Mouse (Mus musculus): ENCODE data around the gene Zfp334. TPM values are rescaled to one million over a fixed set of nuclear protein-coding genes. Genes with fewer than 3 reads are reported as not detected.
A peak's percentile ranks its signal among the peaks of the same experiment; 100 is the strongest.

Zfp334 gene
- polyA plus RNA-seq, 1 experiment from 2014 or later, result 22.0 TPM

GRCm38 (mm10) chr2:165327386-165327785 lies 60.7 kb downstream of the Zfp334 start:
- Histone ChIP-seq H3K27me3 (ENCODE audit: control insufficient read depth, insufficient read depth, low read length) (no peaks in the 10 kb centered on the region), H3K36me3 (replicated peaks; ENCODE audit: control insufficient read depth, insufficient read depth, low read depth, low read length) (no peaks in the 10 kb centered on the region; the same call in 1 of the 2 replicates), H3K4me2 (ENCODE audit: low read depth, low read length) (no peak overlapping the region), H3K4me3 (ENCODE audit: low read depth, low read length) (no peak overlapping the region; the same call in 1 of the 2 replicates), H3K9me3 (replicated peaks; ENCODE audit: control insufficient read depth, low read length) (no peaks in the 10 kb centered on the region), H3K9ac (replicated peaks; ENCODE audit: low read length) (no peak overlapping the region), H3K4me1 (ENCODE audit: control insufficient read depth, insufficient read depth, low read length) (peaks cover 4% of the 10 kb centered on the region), H3K27ac (replicated peaks; ENCODE audit: low read depth, low read length) (no peak overlapping the region)
- DNase-seq (ENCODE audit: low spot score), result no peak
- no peak for ATAC-seq (replicated peaks; ENCODE audit: insufficient number of reproducible peaks, low FRiP score, low TSS enrichment, low read depth)
- WGBS, result 58% methylated on average over 7 of the region's 7 CpGs

- Histone ChIP-seq H3K4me1 (ENCODE audit: control insufficient read depth, insufficient read depth, low read length) (peaks cover 5% of the 10 kb centered on the region), H3K4me3 (ENCODE audit: low read depth, low read length) (peak within 1 kb of the TSS; percentile 91), H3K9ac (replicated peaks; ENCODE audit: low read length) (peak within 1 kb of the TSS; percentile 92), H3K4me2 (ENCODE audit: low read depth, low read length) (peak within 1 kb of the TSS; percentile 89), H3K36me3 (replicated peaks; ENCODE audit: control insufficient read depth, insufficient read depth, low read depth, low read length) (no peaks in the 10 kb centered on the region; the same call in 1 of the 2 replicates), H3K27ac (replicated peaks; ENCODE audit: low read depth, low read length) (no peak within 1 kb of the TSS; the same call in 1 of the 2 replicates), H3K27me3 (ENCODE audit: control insufficient read depth, insufficient read depth, low read length) (no peaks in the 10 kb centered on the region), H3K9me3 (replicated peaks; ENCODE audit: control insufficient read depth, low read length) (no peaks in the 10 kb centered on the region)
- under 1% methylated on average over 52 of the region's 55 CpGs for WGBS
- peak; percentile 98 for DNase-seq (ENCODE audit: low spot score)
- peak; percentile 96 for ATAC-seq (replicated peaks; ENCODE audit: insufficient number of reproducible peaks, low FRiP score, low TSS enrichment, low read depth)
Observed at GRCm38 (mm10) chr2:165326304-165327190, 61.5 kb downstream of the Zfp334 start, which contains the start of gene Elmo2. Elmo2 (minus strand) TSS chr2:165326479.

GRCm38 (mm10) chr2:165325521-165326303 lies 62.3 kb downstream of the Zfp334 start:
- ATAC-seq (replicated peaks; ENCODE audit: insufficient number of reproducible peaks, low FRiP score, low TSS enrichment, low read depth), result peak; percentile 27; the same call in 1 of the 2 replicates
- peak overlapping the region; percentile 91 for H3K4me3 ChIP-seq (ENCODE audit: low read depth, low read length)
- H3K4me1 ChIP-seq (ENCODE audit: control insufficient read depth, insufficient read depth, low read length), result peaks cover 12% of the 10 kb centered on the region
- 1% methylated on average over 27 of the region's 30 CpGs for WGBS
- H3K9ac ChIP-seq (replicated peaks; ENCODE audit: low read length), result peak overlapping the region; percentile 92
- H3K4me2 ChIP-seq (ENCODE audit: low read depth, low read length), result peak overlapping the region; percentile 52
- no peak overlapping the region; the same call in 1 of the 2 replicates for H3K27ac ChIP-seq (replicated peaks; ENCODE audit: low read depth, low read length)
- DNase-seq (ENCODE audit: low spot score), result no peak
- no peaks in the 10 kb centered on the region; the same call in 1 of the 2 replicates for H3K36me3 ChIP-seq (replicated peaks; ENCODE audit: control insufficient read depth, insufficient read depth, low read depth, low read length)
- H3K27me3 ChIP-seq (ENCODE audit: control insufficient read depth, insufficient read depth, low read length), result no peaks in the 10 kb centered on the region
- H3K9me3 ChIP-seq (replicated peaks; ENCODE audit: control insufficient read depth, low read length), result no peaks in the 10 kb centered on the region

Other genes starting within 250 kb of the Zfp334 start
- gene Cdh22, start 153.4 kb downstream of the Zfp334 start, polyA plus RNA-seq (2014; fragmentation: Nextera tagmentation; extraction: Ambion mirVana), result 1.2 and 1.3 TPM in 2 replicates
- 38.6 and 41.8 TPM in 2 replicates for gene Slc35c2, start 100.4 kb downstream of the Zfp334 start, polyA plus RNA-seq (2014; fragmentation: Nextera tagmentation; extraction: Ambion mirVana)
- gene Elmo2, start 61.8 kb downstream of the Zfp334 start, polyA plus RNA-seq (2014; fragmentation: Nextera tagmentation; extraction: Ambion mirVana), result 85.9 and 92.9 TPM in 2 replicates
- gene Zfp663, start 19.5 kb downstream of the Zfp334 start, polyA plus RNA-seq (2014; fragmentation: Nextera tagmentation; extraction: Ambion mirVana), result 2.7 and 4.9 TPM in 2 replicates
- gene Ocstamp, start 12.1 kb upstream of the Zfp334 start, polyA plus RNA-seq (2014; fragmentation: Nextera tagmentation; extraction: Ambion mirVana), result 0.13 and 0.29 TPM in 2 replicates
- gene Slc13a3, start 85.0 kb upstream of the Zfp334 start, polyA plus RNA-seq (2014; fragmentation: Nextera tagmentation; extraction: Ambion mirVana), result 0.27 and 0.43 TPM in 2 replicates
- gene Trp53rka, start 105.1 kb upstream of the Zfp334 start, polyA plus RNA-seq (2014; fragmentation: Nextera tagmentation; extraction: Ambion mirVana), result 47.0 and 54.3 TPM in 2 replicates
- gene Slc2a10, start 115.5 kb upstream of the Zfp334 start, polyA plus RNA-seq (2014; fragmentation: Nextera tagmentation; extraction: Ambion mirVana), result 2.8 and 3.8 TPM in 2 replicates
- 27.2 and 32.0 TPM in 2 replicates for gene Eya2, start 206.8 kb upstream of the Zfp334 start, polyA plus RNA-seq (2014; fragmentation: Nextera tagmentation; extraction: Ambion mirVana)

Measured in embryonic facial prominence, embryonic 11.5 days (tissue).